Mouse (Mus musculus) embryo, embryonic 9.5 days (tissue): Measurements from ENCODE around the gene Psma4.

Source experiments
- DNase-seq: peaks from one replicate; pipeline ENCODE4 v3.0.0-alpha.2; 2017; ENCODE audit errors: extremely low spot score

Psma4 gene

DNA sequence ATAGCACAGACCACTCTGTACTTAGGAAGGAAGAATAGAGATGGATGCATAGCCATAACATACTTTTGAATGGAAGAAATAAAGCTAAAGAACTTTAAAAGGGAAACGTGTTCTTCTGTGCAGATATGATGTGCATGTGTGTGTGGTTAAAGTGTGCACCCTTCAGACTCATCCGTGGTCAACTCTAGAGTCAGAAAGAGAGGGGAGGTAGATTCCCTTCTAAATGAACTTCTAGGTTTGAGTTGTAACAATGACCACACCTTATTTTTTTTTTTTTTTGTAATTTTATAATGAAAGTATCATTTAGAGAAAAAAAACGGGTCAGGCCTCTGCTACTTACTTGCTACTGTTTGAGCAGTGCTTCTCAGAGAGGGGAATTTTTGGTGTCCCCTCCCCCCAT, 39.8 kb downstream of the Psma4 start:
- no peak for DNase-seq

DNA sequence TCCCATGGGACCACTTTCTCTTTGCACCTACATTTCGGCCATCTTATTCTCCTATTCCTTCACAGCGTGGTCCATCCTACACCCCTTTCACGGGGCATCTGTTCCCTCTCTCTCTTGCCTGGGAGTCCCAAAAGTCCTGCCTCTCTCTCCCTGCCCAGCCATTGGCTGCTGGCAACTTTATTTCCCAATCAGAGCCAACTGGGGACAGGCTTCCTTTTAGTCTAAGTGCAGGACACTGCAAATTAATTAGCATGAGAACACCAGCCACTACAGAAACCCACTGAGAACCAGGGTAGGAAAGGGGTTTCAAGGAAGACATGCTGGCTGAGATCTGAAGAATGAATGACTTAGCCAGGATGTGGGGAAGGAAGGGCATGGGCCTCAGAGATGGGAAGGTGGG, 43.8 kb downstream of the Psma4 start:
- DNase-seq: no peak

DNA sequence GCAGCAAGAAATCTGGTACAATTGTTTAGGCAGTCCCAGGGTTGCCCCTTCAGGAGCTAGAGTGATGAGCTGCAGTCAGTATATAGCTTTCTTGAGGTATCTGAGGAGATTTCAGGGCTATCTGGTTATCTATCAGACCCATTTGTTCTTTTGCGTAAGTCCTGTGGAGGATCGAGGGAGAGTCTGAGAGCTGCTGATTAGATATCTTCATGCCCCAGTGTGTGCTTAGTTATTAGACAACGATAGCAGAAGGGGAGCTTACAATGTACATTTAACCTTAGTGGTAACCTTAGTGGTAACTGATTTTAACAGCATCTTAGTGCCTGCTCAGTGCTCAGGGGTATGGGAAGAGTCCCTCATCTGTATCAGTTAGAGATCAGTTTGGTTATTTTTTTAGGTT, 45.1 kb downstream of the Psma4 start:
- DNase-seq: no peak

DNA sequence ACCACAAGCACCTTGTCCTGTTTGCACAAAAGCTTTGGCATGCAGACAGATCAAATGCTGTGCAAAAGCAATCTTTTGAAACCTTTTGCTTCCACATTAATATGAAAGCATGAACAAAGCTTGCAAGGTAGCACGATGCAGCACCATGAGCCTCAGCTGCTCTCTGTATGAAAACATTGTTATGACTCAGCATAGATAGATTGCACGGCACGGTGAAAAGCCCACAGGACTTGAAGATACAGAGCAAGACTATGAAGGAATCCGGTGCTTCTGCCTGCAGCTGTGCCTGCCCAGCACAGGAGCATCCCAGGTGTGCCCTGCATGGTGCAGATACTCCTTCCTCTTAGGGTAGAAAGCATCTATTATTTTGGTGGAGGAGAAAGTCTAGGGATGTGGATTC, 53.0 kb downstream of the Psma4 start:
- no peak for DNase-seq
